Mouse (Mus musculus): ENCODE data around the gene Olfr1302. TPM values are rescaled to one million over a fixed set of nuclear protein-coding genes. Genes with fewer than 3 reads are reported as not detected.

Gene Olfr1302
- not detected in 2 replicates for polyA plus RNA-seq (2012; rRNA removed; ENCODE audit: low replicate concordance)

GRCm38 (mm10) chr2:111777129-111777528 lies at the start of gene Olfr1302:
Gene Olfr1302, plus strand, starts transcription at chr2:111777429.

DNA sequence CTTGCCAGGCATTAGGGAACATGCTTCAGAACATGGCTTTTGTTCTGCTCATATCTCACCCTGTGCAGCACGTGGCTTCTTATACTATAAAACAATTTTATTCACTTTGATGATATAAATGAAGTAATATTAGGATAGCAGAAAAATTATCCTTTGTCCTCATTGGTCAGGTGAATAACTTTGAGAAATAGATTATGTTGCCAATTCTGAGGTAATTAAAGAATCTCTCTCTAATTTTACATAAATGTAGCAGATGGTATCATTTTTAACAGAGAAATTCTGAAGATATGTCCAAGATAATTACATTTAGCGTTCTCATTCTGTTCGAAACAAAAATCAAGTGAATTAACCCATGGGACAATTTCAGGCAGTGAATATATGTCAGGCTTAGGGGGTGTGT lies 26.5 kb upstream of the Olfr1302 start, which contains the start of gene Olfr1301:
Olfr1301 (plus strand) TSS at position 301 of the 400 bp plus-strand sequence.

GRCm38 (mm10) chr2:111820240-111820639 lies 43.0 kb downstream of the Olfr1302 start, which contains the start of gene Olfr1303:
Gene Olfr1303, minus strand, starts transcription at chr2:111820340.

Other genes with a start within 250 kb of the Olfr1302 start
- not detected in 2 replicates for gene Olfr1294, start 237.1 kb upstream of the Olfr1302 start, polyA plus RNA-seq (2012; rRNA removed; ENCODE audit: low replicate concordance)
- not detected in 2 replicates for gene Olfr1295, start 207.7 kb upstream of the Olfr1302 start, polyA plus RNA-seq (2012; rRNA removed; ENCODE audit: low replicate concordance)
- not detected in 2 replicates for gene Olfr1297, start 150.9 kb upstream of the Olfr1302 start, polyA plus RNA-seq (2012; rRNA removed; ENCODE audit: low replicate concordance)
- not detected in 2 replicates for gene Olfr1298, start 128.2 kb upstream of the Olfr1302 start, polyA plus RNA-seq (2012; rRNA removed; ENCODE audit: low replicate concordance)
- gene Olfr1299, start 116.0 kb upstream of the Olfr1302 start, polyA plus RNA-seq (2012; rRNA removed; ENCODE audit: low replicate concordance), result not detected in 2 replicates
- gene Olfr1301, start 26.4 kb upstream of the Olfr1302 start, polyA plus RNA-seq (2012; rRNA removed; ENCODE audit: low replicate concordance), result not detected in 2 replicates
- not detected in 2 replicates for gene Olfr1303, start 42.9 kb downstream of the Olfr1302 start, polyA plus RNA-seq (2012; rRNA removed; ENCODE audit: low replicate concordance)
- not detected in 2 replicates for gene Olfr1305, start 99.7 kb downstream of the Olfr1302 start, polyA plus RNA-seq (2012; rRNA removed; ENCODE audit: low replicate concordance)
- gene Olfr1306, start 138.8 kb downstream of the Olfr1302 start, polyA plus RNA-seq (2012; rRNA removed; ENCODE audit: low replicate concordance), result not detected in 2 replicates
- not detected in 2 replicates for gene Olfr1307, start 172.0 kb downstream of the Olfr1302 start, polyA plus RNA-seq (2012; rRNA removed; ENCODE audit: low replicate concordance)
- gene Olfr1308, start 187.5 kb downstream of the Olfr1302 start, polyA plus RNA-seq (2012; rRNA removed; ENCODE audit: low replicate concordance), result not detected in 2 replicates
- gene Olfr1309, start 212.9 kb downstream of the Olfr1302 start, polyA plus RNA-seq (2012; rRNA removed; ENCODE audit: low replicate concordance), result not detected in 2 replicates
- gene Olfr1310, start 235.3 kb downstream of the Olfr1302 start, polyA plus RNA-seq (2012; rRNA removed; ENCODE audit: low replicate concordance), result not detected in 2 replicates
- not detected in 2 replicates for gene Olfr1311, start 247.0 kb downstream of the Olfr1302 start, polyA plus RNA-seq (2012; rRNA removed; ENCODE audit: low replicate concordance)